Mouse (Mus musculus) ES-E14 (cell line): ENCODE data around the gene Otud3.
A peak's percentile ranks its signal among the peaks of the same experiment; 100 is the strongest.

ENCODE experiments used
- CHD2 ChIP-seq: IDR thresholded peaks from 2 replicates; pipeline ENCODE4 v1.6.1; 2014; ENCODE audit warnings: mild to moderate bottlenecking, low read depth, low read length, inconsistent platforms
- HCFC1 ChIP-seq: IDR thresholded peaks from 2 replicates; pipeline ENCODE4 v1.6.1; 2012; ENCODE audit warnings: low read length, inconsistent platforms, borderline replicate concordance; ENCODE audit not compliant: insufficient read depth

DNA sequence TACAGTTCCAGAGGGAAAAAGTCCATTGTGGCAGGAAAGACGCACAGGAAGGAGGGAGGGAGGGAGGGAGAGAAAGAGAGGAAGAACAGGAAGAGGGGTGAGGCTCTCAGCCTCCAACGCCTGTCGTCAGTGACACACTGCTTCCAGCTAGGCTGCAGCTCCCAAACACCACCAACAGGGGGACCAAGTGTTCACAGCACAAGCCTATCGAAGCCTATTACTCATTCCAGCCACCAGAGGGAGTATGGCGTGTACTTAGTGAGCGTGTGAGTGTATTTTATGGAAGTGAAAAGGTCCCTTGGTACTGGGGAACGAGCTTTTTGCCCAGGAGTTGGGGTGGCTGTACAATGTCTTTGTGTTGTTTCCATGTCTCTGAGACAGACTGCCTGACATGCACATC lies 57.3 kb downstream of the Otud3 start:
- no peak for TF ChIP-seq CHD2
- TF ChIP-seq HCFC1 = peak; percentile 64; the same call in 1 of the 2 replicates
